In the genomic region with DNA sequence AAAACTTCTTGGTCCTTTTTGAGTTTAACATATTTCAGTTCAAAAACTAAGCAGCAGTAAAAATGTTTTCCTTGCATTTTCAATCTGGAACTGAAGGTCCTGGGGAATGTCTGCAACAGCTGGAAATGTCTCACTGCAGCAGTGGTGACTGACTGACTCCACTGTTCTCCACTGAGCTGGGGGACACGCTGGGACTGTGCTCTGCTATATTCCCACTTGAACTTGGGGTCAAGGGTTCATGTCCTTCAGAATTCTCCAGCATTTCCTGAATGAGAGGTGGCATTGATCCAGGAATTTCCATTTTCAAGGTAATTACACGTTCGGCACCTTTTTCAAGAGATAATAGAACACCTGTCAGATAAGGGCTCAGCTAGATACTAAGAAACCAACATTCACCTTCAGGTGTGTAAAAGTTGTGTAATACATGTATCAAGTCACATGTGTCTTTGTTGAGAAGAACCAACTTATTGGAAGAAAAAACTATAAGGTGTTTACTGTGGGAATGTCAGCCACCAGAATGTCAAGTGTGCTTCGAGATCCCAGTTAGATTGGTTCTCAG, we compare ENCODE assay signal across 17 mouse cellular contexts.
DNase-seq lines count a peak whose midpoint lies in the region; ATAC-seq lines count a peak whose summit lies in the region.
"Had no signal": no experiment of that assay in that cellular context is flagged by ENCODE, and none has a peak within 500 bp of the region (broad histone marks: within the 10 kb centered on the region; RNA-seq: fewer than 3 reads in every experiment).

No protein-coding gene starts in this region.

- H3K27me3 ChIP-seq in heart, embryonic 15.5 days, result no peaks in the 10 kb centered on the region
- H3K27me3 ChIP-seq in intestine, embryonic 16.5 days (replicated peaks; ENCODE audit: control insufficient read depth, insufficient read depth, low read length), result no peaks in the 10 kb centered on the region
- H3K27me3 ChIP-seq: embryonic facial prominence, embryonic 15.5 days had no signal

- H3K4me1 ChIP-seq in heart, embryonic 15.5 days (replicated peaks), result peaks cover 20% of the 10 kb centered on the region
- H3K4me1 ChIP-seq in intestine, embryonic 16.5 days (ENCODE audit: control insufficient read depth, insufficient read depth, low read length), result no peaks in the 10 kb centered on the region
- H3K4me1 ChIP-seq: forebrain, embryonic 10.5 days had no signal

- no peak overlapping the region for H3K4me2 ChIP-seq in heart, embryonic 15.5 days
- H3K4me2 ChIP-seq in intestine, embryonic 16.5 days (ENCODE audit: low read depth, low read length), result no peak overlapping the region
- H3K4me2 ChIP-seq: embryonic facial prominence, embryonic 15.5 days; hindbrain, embryonic 14.5 days had no signal

- intact Hi-C loops in heart, postnatal 36 days (cut with DNase I), result loop anchor here (5.0 kb wide), 2 partner anchors 95 to 975 kb away; no protein-coding TSS in a partner anchor

- peak overlapping the region; percentile 87 for H3K27ac ChIP-seq in heart, embryonic 15.5 days
- H3K27ac ChIP-seq in intestine, embryonic 16.5 days (ENCODE audit: low read length), result no peak overlapping the region
- H3K27ac ChIP-seq: forebrain, embryonic 10.5 days; hindbrain, embryonic 14.5 days had no signal

- DNase-seq in heart, postnatal 36 days, result no peak
- DNase-seq in lung, postnatal 25 days (ENCODE audit: low spot score), result peak; percentile 12
- DNase-seq in lung, postnatal 4 days, result no peak
- no peak for DNase-seq in embryo, embryonic 11 days
- DNase-seq: adrenal gland, adult 8-10 months; adrenal gland, postnatal 36 days; cerebellum, adult 2 months; cerebellum, postnatal 10 days; gastrocnemius, postnatal 10 days; kidney, adult 11 months had no signal

- no peaks in the 10 kb centered on the region for H3K9me3 ChIP-seq in heart, embryonic 15.5 days (replicated peaks)
- no peaks in the 10 kb centered on the region for H3K9me3 ChIP-seq in intestine, embryonic 16.5 days (ENCODE audit: control insufficient read depth, low read length)
- H3K9me3 ChIP-seq: embryonic facial prominence, embryonic 15.5 days; forebrain, embryonic 10.5 days had no signal

- no peak overlapping the region for H3K4me3 ChIP-seq in heart, embryonic 15.5 days
- no peak overlapping the region for H3K4me3 ChIP-seq in intestine, embryonic 16.5 days (ENCODE audit: low read length)
- H3K4me3 ChIP-seq: embryonic facial prominence, embryonic 15.5 days; erythroblast, embryonic 14.5 days; forebrain, embryonic 10.5 days had no signal

- no peak overlapping the region for H3K9ac ChIP-seq in heart, embryonic 15.5 days
- H3K9ac ChIP-seq in intestine, embryonic 16.5 days (ENCODE audit: low read depth, low read length), result no peak overlapping the region
- H3K9ac ChIP-seq: embryonic facial prominence, embryonic 15.5 days; hindbrain, embryonic 14.5 days had no signal

- 51% methylated on average over 4 of the region's 4 CpGs for WGBS in heart, embryonic 15.5 days
- WGBS in intestine, embryonic 16.5 days, result 48% methylated on average over 4 of the region's 4 CpGs

- no peak for ATAC-seq in heart, embryonic 15.5 days (replicated peaks; ENCODE audit: insufficient number of reproducible peaks, insufficient read depth, low FRiP score, low read depth)
- peak; percentile 86 for ATAC-seq in intestine, embryonic 16.5 days
- ATAC-seq: forebrain, embryonic 14.5 days had no signal

- H3K36me3 ChIP-seq in heart, embryonic 15.5 days, result peaks cover 23% of the 10 kb centered on the region
- peaks cover 3% of the 10 kb centered on the region; the same call in 1 of the 2 replicates for H3K36me3 ChIP-seq in intestine, embryonic 16.5 days (ENCODE audit: control insufficient read depth, insufficient read depth, low read length)
